Mouse (Mus musculus) kidney, embryonic 14.5 days (tissue): ENCODE results near the gene Prss35. TPM values are rescaled to one million over a fixed set of nuclear protein-coding genes. Genes with fewer than 3 reads are reported as not detected.

Source experiments
- ATAC-seq: fragments of 200-750 bp; cut with Nextera tagmentation; 2 replicates; pipeline ENCODE4 v1.8.0; 2017; ENCODE audit warnings: moderate number of reproducible peaks, mild to moderate bottlenecking, moderate TSS enrichment, moderate library complexity; ENCODE audit not compliant: low FRiP score, low TSS enrichment
- H3K27ac ChIP-seq: fragments of 300-500 bp; sonication (generic); 2 replicates; pipeline ENCODE4 v1.5.1; 2014; ENCODE audit warnings: low read depth, mild to moderate bottlenecking, low read length, moderate library complexity, mixed read lengths
- H3K27me3 ChIP-seq: fragments of 300-500 bp; sonication (generic); 2 replicates; pipeline ENCODE4 v1.6.1; 2014; ENCODE audit warnings: mild to moderate bottlenecking, low read length; ENCODE audit not compliant: control insufficient read depth, insufficient read depth
- H3K36me3 ChIP-seq: fragments of 300-500 bp; sonication (generic); 2 replicates; pipeline ENCODE4 v1.6.1; 2014; ENCODE audit warnings: low read length, mixed read lengths; ENCODE audit not compliant: control insufficient read depth, insufficient read depth
- H3K4me1 ChIP-seq: fragments of 300-500 bp; sonication (generic); 2 replicates; pipeline ENCODE4 v1.6.1; 2014; ENCODE audit warnings: low read length, mixed read lengths; ENCODE audit not compliant: control insufficient read depth, insufficient read depth
- H3K4me2 ChIP-seq: fragments of 300-500 bp; sonication (generic); replicated peaks from 2 replicates; pipeline ENCODE4 v1.6.1; 2014; ENCODE audit warnings: low read depth, mild to moderate bottlenecking, low read length
- H3K4me3 ChIP-seq: fragments of 300-500 bp; sonication (generic); 2 replicates; pipeline ENCODE4 v1.5.1; 2014; ENCODE audit warnings: mild to moderate bottlenecking, low read length
- H3K9ac ChIP-seq: fragments of 300-500 bp; sonication (generic); 2 replicates; pipeline ENCODE4 v1.6.1; 2014; ENCODE audit warnings: low read depth, mild to moderate bottlenecking, low read length, moderate library complexity
- H3K9me3 ChIP-seq: fragments of 300-500 bp; sonication (generic); 2 replicates; pipeline ENCODE4 v1.6.1; 2016; ENCODE audit warnings: low read length; ENCODE audit not compliant: control insufficient read depth
- WGBS: fragments of 180-500 bp; shearing (Covaris S2); extraction: QIAGEN DNeasy Blood & Tissue Kit; methylation state at CpG from one replicate; pipeline ENCODE4 v1.1.7; 2014; 5-methylcytosine and 5-hydroxymethylcytosine counted together
- polyA plus RNA-seq: library from polyadenylated mRNA; unstranded; fragments of >200 nt; fragmentation: Nextera tagmentation; extraction: Ambion mirVana; gene quantifications from 2 replicates; pipeline ENCODE4 v1.2.1, GENCODE M21; 2014

Prss35 gene
- polyA plus RNA-seq, 1 experiment from 2014 or later, result 1.5 TPM

GRCm38 (mm10) chr9:86798129-86798528, 54.7 kb downstream of the Prss35 start:
- no peak for ATAC-seq
- 92% methylated on average over 5 of the region's 5 CpGs for WGBS

GRCm38 (mm10) chr9:86798686-86799085, 55.2 kb downstream of the Prss35 start:
- Histone ChIP-seq H3K4me3 (no peak overlapping the region), H3K4me1 (no peaks in the 10 kb centered on the region), H3K9ac (no peak overlapping the region), H3K27ac (no peak overlapping the region), H3K27me3 (no peaks in the 10 kb centered on the region), H3K36me3 (no peaks in the 10 kb centered on the region), H3K9me3 (no peaks in the 10 kb centered on the region), H3K4me2 (no peak overlapping the region)
- ATAC-seq, result peak; percentile 68
- 23% methylated on average over 7 of the region's 7 CpGs for WGBS

More at GRCm38 (mm10) chr9:86798129-86798528, 54.7 kb downstream of the Prss35 start:
- Histone ChIP-seq H3K9ac (no peak overlapping the region), H3K4me2 (no peak overlapping the region), H3K9me3 (no peaks in the 10 kb centered on the region), H3K27ac (no peak overlapping the region), H3K4me1 (no peaks in the 10 kb centered on the region), H3K36me3 (no peaks in the 10 kb centered on the region), H3K27me3 (no peaks in the 10 kb centered on the region), H3K4me3 (no peak overlapping the region)

GRCm38 (mm10) chr9:86799099-86799498, 55.6 kb downstream of the Prss35 start:
- H3K4me2 ChIP-seq, result no peak overlapping the region
- no peaks in the 10 kb centered on the region for H3K9me3 ChIP-seq
- H3K9ac ChIP-seq, result no peak overlapping the region
- H3K27ac ChIP-seq, result no peak overlapping the region
- no peaks in the 10 kb centered on the region for H3K36me3 ChIP-seq
- 31% methylated on average over 7 of the region's 7 CpGs for WGBS
- no peaks in the 10 kb centered on the region for H3K4me1 ChIP-seq
- peak; percentile 58; the same call in 1 of the 2 replicates for ATAC-seq
- no peaks in the 10 kb centered on the region for H3K27me3 ChIP-seq
- no peak overlapping the region for H3K4me3 ChIP-seq

- Histone ChIP-seq H3K4me3 (no peak overlapping the region), H3K4me2 (no peak overlapping the region), H3K27me3 (no peaks in the 10 kb centered on the region), H3K4me1 (no peaks in the 10 kb centered on the region), H3K9me3 (no peaks in the 10 kb centered on the region), H3K27ac (no peak overlapping the region), H3K36me3 (no peaks in the 10 kb centered on the region), H3K9ac (no peak overlapping the region)
- ATAC-seq, result peak; percentile 61; the same call in 1 of the 2 replicates
- 31% methylated on average over 3 of the region's 3 CpGs for WGBS
These were observed 57.2 kb downstream of the Prss35 start for GRCm38 (mm10) chr9:86800600-86801163.

Other genes starting within 250 kb of the Prss35 start
- 27.5 and 37.3 TPM in 2 replicates for gene Pgm3, start 171.8 kb upstream of the Prss35 start, polyA plus RNA-seq
- 2.5 and 3.3 TPM in 2 replicates for gene Rwdd2a, start 171.7 kb upstream of the Prss35 start, polyA plus RNA-seq
- 4.5 and 8.4 TPM in 2 replicates for gene Me1, start 47.7 kb upstream of the Prss35 start, polyA plus RNA-seq
- 13.0 and 18.9 TPM in 2 replicates for gene Snap91, start 137.0 kb downstream of the Prss35 start, polyA plus RNA-seq